Mouse (Mus musculus): Measurements from ENCODE around the gene Hist1h4m. TPM values are rescaled to one million over a fixed set of nuclear protein-coding genes. Genes with fewer than 3 reads are reported as not detected.
A peak's percentile ranks its signal among the peaks of the same experiment; 100 is the strongest.
"Not testable (repeated sequence)": the region's sequence is repeated elsewhere in the genome, so short reads cannot be mapped to it uniquely, and the experiment has no call there.

Gene Hist1h4m
- polyA plus RNA-seq, 1 experiment from 2014 or later, result 1.5 TPM

- not testable (repeated sequence) for H3K27me3 ChIP-seq (ENCODE audit: control insufficient read depth, insufficient read depth, low read length); ATAC-seq (ENCODE audit: low read depth); H3K4me2 ChIP-seq (ENCODE audit: low read depth, low read length); H3K9me3 ChIP-seq (ENCODE audit: control insufficient read depth, low read length); H3K36me3 ChIP-seq (ENCODE audit: control insufficient read depth, insufficient read depth, low read length); H3K9ac ChIP-seq (replicated peaks; ENCODE audit: low read depth, low read length); H3K4me1 ChIP-seq (ENCODE audit: control insufficient read depth, insufficient read depth, low read length); H3K27ac ChIP-seq (ENCODE audit: low read depth, low read length); H3K4me3 ChIP-seq (ENCODE audit: low read depth, low read length)
Measured at GRCm38 (mm10) chr13:21797163-21797562, 14.4 kb upstream of the Hist1h4m start.

GRCm38 (mm10) chr13:21803058-21803457, 8.5 kb upstream of the Hist1h4m start:
- ATAC-seq (ENCODE audit: low read depth), result peak; percentile 68; the same call in 1 of the 2 replicates
- H3K9ac ChIP-seq (replicated peaks; ENCODE audit: low read depth, low read length); H3K9me3 ChIP-seq (ENCODE audit: control insufficient read depth, low read length); H3K36me3 ChIP-seq (ENCODE audit: control insufficient read depth, insufficient read depth, low read length); H3K4me3 ChIP-seq (ENCODE audit: low read depth, low read length); H3K27me3 ChIP-seq (ENCODE audit: control insufficient read depth, insufficient read depth, low read length); H3K27ac ChIP-seq (ENCODE audit: low read depth, low read length); H3K4me1 ChIP-seq (ENCODE audit: control insufficient read depth, insufficient read depth, low read length); H3K4me2 ChIP-seq (ENCODE audit: low read depth, low read length): not testable (repeated sequence)
- WGBS, result no CpG with 5 or more reads among the region's 4 CpGs

GRCm38 (mm10) chr13:21810073-21810472, 1.5 kb upstream of the Hist1h4m start, which contains the start of the genes Hist1h2bq and Hist1h2ao:
TSS of gene Hist1h2bq (minus strand) at chr13:21810197.
TSS of gene Hist1h2ao (plus strand) at chr13:21810465.
- not testable (repeated sequence) for H3K27ac ChIP-seq (ENCODE audit: low read depth, low read length); H3K4me1 ChIP-seq (ENCODE audit: control insufficient read depth, insufficient read depth, low read length); H3K4me2 ChIP-seq (ENCODE audit: low read depth, low read length); H3K36me3 ChIP-seq (ENCODE audit: control insufficient read depth, insufficient read depth, low read length); H3K4me3 ChIP-seq (ENCODE audit: low read depth, low read length); H3K27me3 ChIP-seq (ENCODE audit: control insufficient read depth, insufficient read depth, low read length); H3K9me3 ChIP-seq (ENCODE audit: control insufficient read depth, low read length); H3K9ac ChIP-seq (replicated peaks; ENCODE audit: low read depth, low read length)
- ATAC-seq (ENCODE audit: low read depth), result peak; percentile 98
- no CpG with 5 or more reads among the region's 23 CpGs for WGBS

GRCm38 (mm10) chr13:21811074-21811473, 472 bp upstream of the Hist1h4m start:
- not testable (repeated sequence) for H3K4me3 ChIP-seq (ENCODE audit: low read depth, low read length); H3K4me2 ChIP-seq (ENCODE audit: low read depth, low read length); H3K36me3 ChIP-seq (ENCODE audit: control insufficient read depth, insufficient read depth, low read length); H3K27ac ChIP-seq (ENCODE audit: low read depth, low read length); H3K9ac ChIP-seq (replicated peaks; ENCODE audit: low read depth, low read length); H3K4me1 ChIP-seq (ENCODE audit: control insufficient read depth, insufficient read depth, low read length); H3K27me3 ChIP-seq (ENCODE audit: control insufficient read depth, insufficient read depth, low read length); H3K9me3 ChIP-seq (ENCODE audit: control insufficient read depth, low read length)
- peak; percentile 22 for ATAC-seq (ENCODE audit: low read depth)
- WGBS, result no CpG with 5 or more reads among the region's 8 CpGs

- peak; percentile 29; the same call in 1 of the 2 replicates for ATAC-seq (ENCODE audit: low read depth)
- WGBS, result 0% methylated on average over 11 of the region's 14 CpGs
- not testable (repeated sequence) for H3K4me3 ChIP-seq (ENCODE audit: low read depth, low read length)
Measured at GRCm38 (mm10) chr13:21812092-21812491, 546 bp downstream of the Hist1h4m start.

GRCm38 (mm10) chr13:21820082-21820890, 8.7 kb downstream of the Hist1h4m start:
- not testable (repeated sequence) for H3K9me3 ChIP-seq (ENCODE audit: control insufficient read depth, low read length); H3K4me3 ChIP-seq (ENCODE audit: low read depth, low read length); H3K27ac ChIP-seq (ENCODE audit: low read depth, low read length); H3K4me2 ChIP-seq (ENCODE audit: low read depth, low read length); ATAC-seq (ENCODE audit: low read depth); H3K27me3 ChIP-seq (ENCODE audit: control insufficient read depth, insufficient read depth, low read length); H3K36me3 ChIP-seq (ENCODE audit: control insufficient read depth, insufficient read depth, low read length); H3K4me1 ChIP-seq (ENCODE audit: control insufficient read depth, insufficient read depth, low read length); H3K9ac ChIP-seq (replicated peaks; ENCODE audit: low read depth, low read length)
- 67% methylated on average over 6 of the region's 16 CpGs for WGBS

More at GRCm38 (mm10) chr13:21812092-21812491, 546 bp downstream of the Hist1h4m start:
- H3K27ac ChIP-seq (ENCODE audit: low read depth, low read length); H3K27me3 ChIP-seq (ENCODE audit: control insufficient read depth, insufficient read depth, low read length); H3K9me3 ChIP-seq (ENCODE audit: control insufficient read depth, low read length); H3K4me1 ChIP-seq (ENCODE audit: control insufficient read depth, insufficient read depth, low read length); H3K9ac ChIP-seq (replicated peaks; ENCODE audit: low read depth, low read length); H3K36me3 ChIP-seq (ENCODE audit: control insufficient read depth, insufficient read depth, low read length): not testable (repeated sequence)
- H3K4me2 ChIP-seq (ENCODE audit: low read depth, low read length), result peak overlapping the region; percentile 27; the same call in 1 of the 2 replicates

- no peak overlapping the region for H3K27ac ChIP-seq (ENCODE audit: low read depth, low read length)
- no peaks in the 10 kb centered on the region for H3K36me3 ChIP-seq (ENCODE audit: control insufficient read depth, insufficient read depth, low read length)
- H3K27me3 ChIP-seq (ENCODE audit: control insufficient read depth, insufficient read depth, low read length), result no peaks in the 10 kb centered on the region
- H3K4me1 ChIP-seq (ENCODE audit: control insufficient read depth, insufficient read depth, low read length), result no peaks in the 10 kb centered on the region
- no peak overlapping the region for H3K4me3 ChIP-seq (ENCODE audit: low read depth, low read length)
- no peak overlapping the region for H3K4me2 ChIP-seq (ENCODE audit: low read depth, low read length)
- WGBS, result 89% methylated on average over 3 of the region's 3 CpGs
- ATAC-seq (ENCODE audit: low read depth), result no peak
- no peak overlapping the region for H3K9ac ChIP-seq (replicated peaks; ENCODE audit: low read depth, low read length)
- no peaks in the 10 kb centered on the region for H3K9me3 ChIP-seq (ENCODE audit: control insufficient read depth, low read length)
Measured at GRCm38 (mm10) chr13:21828511-21828910, 17.0 kb downstream of the Hist1h4m start.

- no peaks in the 10 kb centered on the region for H3K36me3 ChIP-seq (ENCODE audit: control insufficient read depth, insufficient read depth, low read length)
Measured at GRCm38 (mm10) chr13:21830344-21830743, 18.8 kb downstream of the Hist1h4m start.

More at GRCm38 (mm10) chr13:21830344-21830743, 18.8 kb downstream of the Hist1h4m start:
- Histone ChIP-seq H3K4me1 (ENCODE audit: control insufficient read depth, insufficient read depth, low read length) (no peaks in the 10 kb centered on the region), H3K9ac (replicated peaks; ENCODE audit: low read depth, low read length) (no peak overlapping the region), H3K27ac (ENCODE audit: low read depth, low read length) (no peak overlapping the region), H3K9me3 (ENCODE audit: control insufficient read depth, low read length) (no peaks in the 10 kb centered on the region), H3K4me2 (ENCODE audit: low read depth, low read length) (no peak overlapping the region), H3K4me3 (ENCODE audit: low read depth, low read length) (no peak overlapping the region), H3K27me3 (ENCODE audit: control insufficient read depth, insufficient read depth, low read length) (no peaks in the 10 kb centered on the region)
- 91% methylated on average over 10 of the region's 10 CpGs for WGBS
- ATAC-seq (ENCODE audit: low read depth), result no peak

All from neural tube, embryonic 14.5 days (tissue).